Mouse (Mus musculus): ENCODE data around the gene Bpifb9a.
"Not testable (repeated sequence)": the region's sequence is repeated elsewhere in the genome, so short reads cannot be mapped to it uniquely, and the experiment has no call there.

Gene Bpifb9a

DNA sequence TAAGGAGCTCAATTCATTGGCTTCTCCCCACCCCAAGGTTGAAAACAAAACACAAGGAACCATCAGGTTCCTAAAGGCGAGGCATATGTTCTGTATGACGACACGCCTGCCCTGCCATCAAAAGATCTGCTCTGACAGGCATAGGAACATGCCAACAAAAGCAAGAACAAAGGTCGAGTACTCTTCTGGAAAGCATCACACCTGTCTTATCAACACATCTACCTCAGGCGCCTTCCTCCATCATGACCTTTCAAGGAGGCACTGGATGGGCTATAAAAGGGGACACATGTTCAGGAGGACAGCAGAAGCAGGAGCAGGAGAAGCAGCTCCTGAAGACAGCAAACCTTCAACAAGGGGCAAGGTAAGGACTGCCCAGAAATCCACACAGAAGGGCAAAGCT is at the start of gene Bpifb9a:
TSS of gene Bpifb9a (plus strand) at position 301 of the 400 bp plus-strand sequence.
- not testable (repeated sequence) for DNase-seq

DNA sequence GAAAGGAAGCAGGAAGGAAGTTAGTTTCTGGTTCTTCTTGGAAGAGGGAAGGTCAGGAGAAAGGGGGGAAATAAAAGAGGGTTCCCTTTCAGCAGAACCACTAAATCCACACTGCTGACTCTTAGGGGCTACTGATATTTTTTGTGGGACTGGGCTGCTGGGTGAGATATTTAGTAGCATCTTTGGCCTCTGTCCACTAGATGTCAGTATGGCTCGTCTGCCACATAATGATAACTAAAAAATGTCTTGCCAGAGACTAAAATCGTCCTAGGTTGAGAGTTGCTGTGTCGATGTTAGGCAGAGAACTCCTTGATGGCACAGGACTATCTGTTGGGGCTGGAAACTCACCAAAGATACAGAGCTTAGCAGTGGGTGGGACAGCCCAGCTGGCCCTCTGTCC is 48.5 kb upstream of the Bpifb9a start:
- peak; percentile 54 to 69 for DNase-seq

DNA sequence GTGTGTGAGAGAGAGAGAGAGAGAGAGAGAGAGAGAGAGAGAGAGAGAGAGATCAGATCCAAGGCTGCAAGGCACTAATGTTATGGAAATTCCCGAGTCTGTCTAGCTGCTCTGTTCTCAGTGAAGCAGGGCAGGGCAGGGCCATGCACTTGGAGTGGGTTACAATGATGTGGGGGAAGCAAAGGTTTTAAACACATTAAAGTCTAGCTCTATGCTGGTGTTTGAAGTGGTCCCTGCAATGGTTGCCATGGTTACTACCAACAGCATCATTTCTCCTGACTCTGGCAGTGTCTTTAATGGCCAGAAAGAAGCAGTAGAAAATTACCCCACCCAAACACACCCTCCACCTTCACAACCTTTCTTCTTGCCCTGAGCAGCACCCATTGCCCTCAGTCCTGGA is 46.5 kb upstream of the Bpifb9a start:
- no peak for DNase-seq

DNA sequence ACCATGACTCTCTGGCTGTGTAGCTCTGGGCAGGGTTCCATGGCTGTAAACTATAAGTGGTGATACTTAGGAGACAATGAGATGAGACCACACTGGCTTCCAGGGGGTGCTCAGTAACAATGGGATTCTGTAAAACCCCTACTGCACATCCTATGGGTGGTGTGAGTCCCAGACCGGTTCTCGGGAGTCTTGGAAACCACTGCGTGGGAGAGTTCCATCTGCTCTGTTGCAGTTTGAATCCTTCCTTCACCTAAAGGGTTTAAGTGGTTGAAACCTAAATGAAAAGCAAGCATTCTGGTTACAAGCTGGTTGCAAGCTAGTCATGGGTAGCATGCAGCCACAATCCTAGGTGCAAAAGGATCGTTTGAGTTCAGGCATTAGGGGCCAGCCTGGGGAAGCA is 45.8 kb upstream of the Bpifb9a start:
- no peak for DNase-seq

DNA sequence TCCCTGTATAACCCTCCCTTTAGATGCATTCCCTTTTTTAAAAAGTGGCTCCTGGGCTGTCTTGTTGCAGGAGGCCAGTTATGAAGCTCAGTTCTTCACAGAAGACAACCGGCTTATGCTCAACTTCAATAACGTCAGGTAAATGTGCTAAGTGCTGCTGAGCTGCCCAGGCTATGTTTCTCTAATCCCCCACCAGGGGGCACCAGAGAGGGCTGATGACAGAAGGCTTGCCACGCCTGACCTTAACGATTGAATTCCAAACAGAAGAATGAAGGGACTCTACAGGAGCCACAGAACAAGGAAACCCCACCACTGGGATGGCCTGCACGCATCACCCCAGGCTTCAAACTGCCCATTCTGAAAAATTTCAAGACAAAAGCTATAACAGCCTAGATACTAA is 42.5 kb upstream of the Bpifb9a start:
- peak; percentile 93 to 95 for DNase-seq

DNA sequence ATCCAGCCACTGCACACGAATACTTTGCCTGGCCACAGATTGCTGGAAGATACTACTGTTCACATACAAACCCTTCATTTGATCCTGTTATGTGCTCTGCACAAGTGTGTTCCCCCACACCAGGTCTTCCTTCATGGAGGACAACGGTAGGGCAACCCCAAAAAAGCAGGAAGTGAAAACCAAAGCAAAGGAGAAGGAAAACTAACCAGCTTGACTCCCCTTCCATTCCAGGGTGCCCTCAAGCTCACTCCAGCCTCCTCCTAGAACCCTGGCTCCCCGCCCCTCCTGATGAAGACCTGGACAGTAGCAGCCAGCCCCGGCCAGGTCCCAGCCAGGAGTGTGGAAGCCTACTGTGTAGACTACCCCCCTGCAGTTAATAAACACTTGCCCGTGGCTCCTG is 37.7 kb upstream of the Bpifb9a start:
- peak in 1 of 2 experiments; percentile 11 for DNase-seq

DNA sequence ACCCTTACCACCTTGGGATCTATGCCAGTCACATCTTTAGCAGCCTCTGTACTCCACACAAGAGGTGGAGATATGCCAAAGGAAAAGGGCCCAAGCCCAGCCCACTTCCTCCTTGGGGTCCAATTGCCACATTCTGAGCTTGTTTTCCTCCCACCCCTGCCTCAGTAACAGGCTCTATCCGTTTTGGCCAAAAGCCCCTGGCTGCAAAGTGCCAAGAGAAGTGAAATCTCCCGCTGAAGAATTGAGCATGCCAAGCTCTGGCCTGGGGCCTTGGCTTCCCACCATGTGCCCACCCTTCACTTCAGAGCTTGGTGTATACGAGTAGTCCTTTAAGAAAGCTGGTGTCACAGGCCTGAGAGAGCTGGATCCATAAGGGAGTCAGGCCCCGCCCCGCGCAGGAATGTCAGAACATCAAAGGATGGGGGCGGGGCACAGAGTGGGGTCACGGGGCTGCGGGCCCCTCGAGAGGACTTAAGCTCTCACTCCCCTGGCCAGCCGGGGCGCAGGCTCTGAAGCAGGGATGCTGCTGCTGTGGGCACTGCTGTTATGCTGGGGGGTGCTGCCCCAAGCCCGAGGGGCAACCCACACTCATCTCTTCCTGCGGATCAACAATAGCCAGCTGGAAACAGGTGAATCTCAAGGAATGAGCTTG is 34.3 kb upstream of the Bpifb9a start, which contains the start of gene Bpifb5:
TSS of gene Bpifb5 (plus strand) at position 478 of the 652 bp plus-strand sequence.
- peak; percentile 82 to 88 for DNase-seq

DNA sequence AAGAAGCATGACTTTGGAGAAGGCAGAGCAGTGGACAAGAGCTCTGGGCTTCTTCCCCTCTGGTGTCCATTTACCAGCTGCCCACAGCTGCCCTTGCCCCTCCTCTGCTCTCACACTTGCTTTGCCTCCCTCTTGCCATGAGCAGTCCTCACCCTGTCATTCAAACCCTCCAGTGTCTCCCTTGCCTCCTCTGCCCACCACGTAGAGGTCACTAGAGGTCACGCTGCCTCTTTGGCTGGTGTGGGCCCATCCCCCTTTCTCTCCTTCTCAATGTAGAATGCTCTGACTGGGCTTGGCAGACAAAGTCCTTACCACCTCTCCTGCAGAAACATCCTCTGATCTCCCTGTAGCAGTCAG is 33.8 kb upstream of the Bpifb9a start:
- DNase-seq: peak in 1 of 2 experiments; percentile 42

DNA sequence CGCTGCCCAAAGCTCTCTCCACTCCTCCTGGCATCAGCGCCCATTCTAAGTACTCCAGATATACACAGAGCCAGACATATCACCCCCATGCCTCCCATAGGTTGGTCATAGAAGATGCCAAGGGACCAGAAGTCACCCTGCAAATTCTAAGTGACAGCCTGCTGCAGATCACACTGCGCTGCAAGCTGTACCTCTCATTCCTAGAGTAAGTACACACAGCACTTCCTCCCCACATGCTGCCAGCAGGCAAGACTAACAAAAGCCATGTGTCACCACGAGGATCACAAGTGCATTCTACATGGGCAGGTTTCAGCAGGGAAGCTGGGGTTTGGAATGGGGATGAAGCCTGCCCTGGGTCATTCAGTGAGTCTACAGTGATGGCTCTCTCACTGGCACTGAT is 30.7 kb upstream of the Bpifb9a start:
- DNase-seq: peak; percentile 74 to 79

DNA sequence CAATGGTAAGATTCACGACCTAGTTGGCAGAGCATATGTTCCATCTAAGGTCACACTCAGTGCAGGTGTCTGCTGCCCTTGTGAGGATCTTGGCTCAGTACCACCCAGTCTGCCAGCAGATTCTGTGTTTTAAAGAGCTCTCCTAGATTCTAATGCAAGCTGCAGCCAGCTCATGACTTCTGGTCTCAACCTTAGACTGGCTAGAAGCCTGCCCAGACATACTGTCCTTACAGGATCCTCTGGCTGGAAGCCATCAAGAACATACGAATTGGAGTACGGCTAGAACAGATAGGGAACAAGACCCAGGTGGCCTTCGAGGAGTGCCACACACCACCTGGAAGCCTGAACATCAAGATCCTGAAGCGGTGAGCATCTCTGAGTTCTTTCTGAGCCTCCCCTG is 29.8 kb upstream of the Bpifb9a start:
- peak; percentile 72 to 79 for DNase-seq

DNA sequence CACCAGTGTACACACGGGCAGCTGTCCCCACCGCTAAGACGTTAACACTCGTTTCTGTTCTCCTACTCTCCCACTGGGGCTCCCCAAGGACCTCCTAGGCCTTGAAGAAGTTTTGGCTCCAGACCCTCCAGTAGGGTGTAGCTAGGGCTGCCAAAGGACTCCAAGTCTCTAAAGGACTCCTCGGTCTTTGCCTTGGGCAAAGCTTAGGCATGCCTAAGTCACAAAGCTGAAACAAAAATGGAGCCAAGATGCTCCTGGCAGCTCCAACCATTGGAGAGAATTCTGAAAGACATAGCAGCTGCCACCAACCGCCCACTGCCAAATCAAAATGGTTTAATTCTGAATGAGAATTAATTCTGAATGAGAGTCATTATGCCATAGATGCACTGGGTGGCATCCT is 24.2 kb upstream of the Bpifb9a start:
- DNase-seq: peak; percentile 87 to 89

DNA sequence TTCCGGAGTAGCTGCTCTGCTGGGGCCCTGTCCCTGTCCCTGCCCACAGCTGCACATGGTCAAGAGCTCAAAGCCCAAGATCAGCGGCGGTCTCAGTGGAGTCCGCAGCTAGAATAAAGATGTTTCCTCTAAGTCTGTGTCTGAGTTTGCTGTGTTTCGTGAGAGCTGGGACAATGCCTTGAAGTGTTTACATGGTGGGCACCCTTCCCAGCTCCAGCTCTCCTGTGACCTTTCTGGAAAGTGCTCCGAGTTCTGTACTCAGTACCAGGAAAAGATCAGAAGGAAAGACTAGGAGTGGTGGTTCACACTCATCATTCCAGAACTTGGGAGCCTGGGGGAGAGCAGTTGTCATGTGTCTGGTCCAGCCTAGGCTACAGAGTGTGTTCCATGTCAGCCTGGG is 16.9 kb upstream of the Bpifb9a start:
- no peak for DNase-seq

DNA sequence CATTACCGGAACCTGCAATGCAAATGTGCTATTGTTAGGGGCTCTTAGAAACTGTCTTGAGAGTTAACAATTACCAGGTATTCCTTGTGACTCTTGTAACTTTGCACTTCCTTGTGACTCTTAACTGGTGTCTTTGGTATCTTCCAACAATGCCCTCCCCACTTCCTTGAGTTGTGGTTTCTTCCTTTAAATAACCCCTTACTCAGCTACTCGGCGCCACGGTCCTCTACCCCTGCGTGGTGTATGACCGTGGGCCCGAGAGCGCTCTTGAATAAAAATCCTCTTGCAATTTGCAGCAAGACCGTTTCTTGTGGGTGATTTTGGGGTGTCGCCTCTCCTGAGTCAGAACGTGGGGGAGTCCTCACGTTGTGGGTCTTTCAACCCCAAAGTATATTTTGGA is 14.9 kb upstream of the Bpifb9a start:
- not testable (repeated sequence) for DNase-seq

DNA sequence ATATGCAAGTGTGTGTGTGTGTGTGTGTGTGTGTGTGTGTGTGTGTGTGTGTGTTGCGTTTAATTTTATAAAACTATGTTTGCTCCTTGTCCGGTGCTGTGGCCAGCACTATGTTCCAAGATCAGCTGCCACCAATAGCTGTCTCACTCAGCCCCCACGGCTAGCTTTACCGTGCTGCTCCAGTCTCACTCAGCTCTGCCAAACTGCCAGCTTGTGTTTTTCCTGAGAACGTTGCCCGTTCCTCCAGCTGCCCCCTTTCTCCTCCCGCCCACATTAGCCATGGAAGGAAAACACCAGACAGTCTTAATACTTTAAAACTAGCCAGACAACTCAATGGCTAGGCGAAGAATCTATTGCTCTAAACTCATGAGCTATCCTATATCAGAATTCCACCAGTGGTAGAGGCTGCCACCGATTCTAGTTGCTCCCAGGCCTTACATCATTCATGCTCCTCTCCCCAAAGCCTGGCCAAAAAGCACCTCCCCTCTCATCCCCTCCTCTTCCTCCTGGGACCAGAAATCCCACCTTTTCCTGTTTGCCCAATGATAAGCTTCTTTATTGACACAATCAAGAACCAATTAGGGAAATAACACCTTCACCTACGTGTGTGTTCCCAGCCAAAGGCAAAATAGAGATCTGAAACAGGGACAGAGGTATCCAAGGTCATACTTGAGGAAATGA is 14.2 kb upstream of the Bpifb9a start:
- peak; percentile 88 for DNase-seq

DNA sequence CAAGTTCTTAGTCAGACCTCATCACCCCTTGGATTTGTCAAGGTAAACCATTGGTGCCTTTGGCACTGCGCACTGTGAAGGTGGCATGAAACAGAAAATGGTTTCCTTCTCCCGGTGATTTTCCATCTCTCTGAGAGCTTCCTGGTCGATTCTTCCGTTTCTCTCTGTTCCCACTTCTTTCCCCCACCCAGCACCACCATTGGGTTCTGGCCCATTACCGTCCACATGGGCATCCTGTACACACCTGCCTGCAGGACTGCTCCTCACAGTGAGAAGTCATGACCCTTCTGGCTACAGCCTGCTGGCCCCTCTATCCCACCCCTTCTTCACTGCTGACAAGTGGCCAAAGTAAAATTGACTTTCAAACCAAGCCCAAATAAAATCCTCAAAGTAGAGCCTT is 12.3 kb upstream of the Bpifb9a start:
- DNase-seq: no peak

DNA sequence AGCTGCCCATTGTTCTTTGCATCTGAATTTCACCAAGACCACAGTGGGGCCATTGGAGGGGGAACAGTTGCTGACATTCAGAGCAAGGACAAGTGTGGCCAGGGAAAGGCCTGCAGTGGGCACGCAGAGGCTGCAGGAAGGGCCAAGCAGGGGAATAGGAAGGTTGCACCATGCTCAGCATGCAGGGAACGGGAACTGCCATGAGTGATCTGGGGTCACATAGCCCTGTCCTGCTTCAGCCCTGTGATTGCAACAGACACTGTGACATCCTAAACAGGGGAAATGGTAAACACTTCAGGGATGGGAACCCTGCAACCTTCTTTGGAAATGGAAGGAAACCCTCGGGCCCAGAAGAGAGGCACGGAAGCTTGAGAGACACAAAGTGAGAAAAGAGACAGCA is 2.4 kb upstream of the Bpifb9a start:
- DNase-seq: not testable (repeated sequence)

DNA sequence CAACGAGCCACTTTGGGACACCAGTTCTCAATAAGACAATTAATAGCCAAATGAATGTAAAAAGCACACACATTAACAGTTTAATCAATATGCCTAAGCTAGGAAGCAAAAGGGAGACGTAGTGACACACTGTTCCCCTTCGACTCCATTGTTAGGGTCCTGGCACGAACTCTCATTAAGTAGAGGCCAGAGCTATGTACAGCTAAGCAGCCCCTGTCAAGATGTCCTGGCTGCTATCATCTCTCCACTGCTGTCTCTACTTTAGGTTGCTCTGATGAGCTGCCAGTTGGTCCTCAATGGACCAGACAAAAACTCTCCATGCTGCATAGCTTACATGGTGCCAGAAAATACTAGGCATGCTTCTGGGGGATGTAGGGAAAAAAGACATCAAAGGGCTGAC is 1.9 kb upstream of the Bpifb9a start:
- no peak for DNase-seq

DNA sequence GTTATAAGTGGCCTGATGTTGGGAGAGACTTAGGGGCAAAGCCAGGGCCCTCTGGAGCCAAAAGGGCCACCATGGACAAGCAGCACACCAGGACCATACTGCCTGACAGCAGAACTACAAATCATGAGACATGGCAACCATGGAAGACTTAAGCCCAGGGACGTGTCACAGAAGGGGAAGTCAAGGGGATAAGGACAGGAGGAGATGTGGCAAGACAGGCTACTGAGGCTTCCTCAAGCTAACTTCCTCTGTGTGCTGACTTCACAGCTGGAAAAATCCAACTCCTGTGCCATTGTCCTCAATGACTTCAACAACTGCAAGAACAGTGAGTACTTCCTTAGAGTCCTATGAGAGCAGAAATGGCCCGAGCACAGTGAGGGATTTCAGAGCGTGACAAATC is 6.7 kb downstream of the Bpifb9a start:
- DNase-seq: not testable (repeated sequence)

DNA sequence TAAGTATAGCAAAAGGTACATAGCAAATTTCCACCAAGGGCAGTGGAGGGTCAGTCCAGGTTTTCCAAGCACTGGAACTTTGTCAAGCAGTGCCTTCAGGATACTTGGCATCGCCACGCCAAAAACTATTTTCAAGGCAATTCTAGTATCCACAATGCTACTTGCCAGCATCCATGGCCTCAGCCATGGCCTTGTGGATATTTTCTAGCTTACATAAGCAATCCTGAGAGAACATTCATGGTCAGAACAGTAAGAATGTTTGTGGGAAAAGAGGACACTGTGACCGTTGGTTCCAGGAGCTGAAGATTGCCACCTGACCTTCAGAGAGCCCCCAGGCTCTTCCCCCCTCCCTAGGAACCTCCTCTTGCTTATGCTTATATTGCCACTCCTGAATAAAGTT is 34.2 kb downstream of the Bpifb9a start:
- DNase-seq: not testable (repeated sequence)

DNA sequence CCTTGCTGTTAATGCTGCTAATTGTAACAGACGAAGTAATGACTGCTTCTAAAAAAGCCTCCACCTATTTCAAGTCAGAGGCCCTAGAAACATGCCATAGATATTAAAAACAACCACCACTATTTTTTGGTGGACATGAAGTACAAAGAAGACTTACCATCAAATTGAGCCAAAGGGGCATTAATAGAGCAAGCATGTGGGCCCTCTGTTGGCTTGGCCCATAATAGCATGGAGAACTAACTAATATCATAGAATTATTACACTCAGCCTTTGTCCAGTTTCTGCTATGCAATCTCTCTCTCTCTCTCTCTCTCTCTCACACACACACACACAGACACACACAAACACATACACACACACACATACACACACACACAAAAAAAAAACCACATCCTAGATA is 35.2 kb downstream of the Bpifb9a start:
- peak; percentile 43 to 48 for DNase-seq

DNA sequence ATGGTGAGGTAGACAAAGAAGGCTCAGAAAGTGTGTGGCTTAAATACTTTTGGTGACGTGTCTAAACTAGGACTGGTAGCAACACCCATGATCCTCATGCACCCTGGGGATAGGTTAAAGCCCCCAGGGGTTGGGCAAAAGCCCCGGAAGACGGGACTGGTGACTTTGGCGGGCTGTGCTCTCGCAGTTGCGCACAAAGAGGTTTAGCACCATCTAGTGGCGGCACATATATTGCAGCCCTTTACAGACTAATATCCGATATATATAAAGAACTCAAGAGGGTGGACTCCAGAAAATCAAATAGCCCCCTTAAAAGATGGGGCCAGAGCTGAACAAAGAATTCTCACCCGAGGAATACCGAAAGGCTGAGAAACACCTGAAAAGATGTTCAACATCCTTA is 37.1 kb downstream of the Bpifb9a start:
- peak; percentile 74 to 80 for DNase-seq

DNA sequence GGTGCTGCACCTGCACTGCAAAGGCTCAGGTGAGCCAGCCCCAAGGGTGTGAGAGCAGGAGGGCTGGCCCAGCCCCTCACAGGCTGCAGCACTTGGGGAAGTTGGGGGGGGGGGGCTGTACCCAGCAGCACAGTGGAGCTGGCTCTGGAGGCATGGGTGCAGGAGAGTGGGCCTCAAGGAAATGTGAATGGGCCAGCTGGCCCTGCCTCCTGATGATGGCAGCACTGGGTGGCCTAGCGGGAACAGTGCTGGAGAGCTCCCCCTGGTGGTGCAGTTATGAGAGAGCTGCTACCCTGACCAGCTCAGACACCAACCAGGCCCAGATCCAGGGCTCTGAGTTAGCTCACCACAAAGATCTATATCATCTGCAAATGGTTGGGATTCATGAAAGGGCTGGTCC is 42.8 kb downstream of the Bpifb9a start:
- peak; percentile 88 to 90 for DNase-seq

DNA sequence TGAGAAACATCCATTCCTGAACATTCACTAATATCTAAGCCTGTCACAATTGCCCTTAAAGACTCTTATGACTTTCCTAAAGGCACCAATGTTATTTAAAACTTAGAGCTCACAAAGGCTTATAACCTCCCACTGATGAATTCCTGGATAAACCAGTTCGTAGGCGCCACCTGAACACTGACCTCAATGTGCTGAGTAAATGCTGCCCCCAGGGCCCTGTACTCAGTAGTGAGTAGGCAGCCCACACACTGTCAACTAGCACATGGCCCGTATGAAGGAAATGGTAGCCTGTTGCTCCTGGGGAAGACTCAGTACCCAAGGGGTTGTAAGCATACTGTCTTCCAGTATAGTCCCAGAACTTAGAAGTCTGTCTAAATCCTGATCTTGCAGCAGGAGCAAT is 44.1 kb downstream of the Bpifb9a start:
- DNase-seq: no peak

DNA sequence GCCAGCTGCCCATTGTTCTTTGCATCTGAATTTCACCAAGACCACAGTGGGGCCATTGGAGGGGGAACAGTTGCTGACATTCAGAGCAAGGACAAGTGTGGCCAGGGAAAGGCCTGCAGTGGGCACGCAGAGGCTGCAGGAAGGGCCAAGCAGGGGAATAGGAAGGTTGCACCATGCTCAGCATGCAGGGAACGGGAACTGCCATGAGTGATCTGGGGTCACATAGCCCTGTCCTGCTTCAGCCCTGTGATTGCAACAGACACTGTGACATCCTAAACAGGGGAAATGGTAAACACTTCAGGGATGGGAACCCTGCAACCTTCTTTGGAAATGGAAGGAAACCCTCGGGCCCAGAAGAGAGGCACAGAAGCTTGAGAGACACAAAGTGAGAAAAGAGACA is 47.0 kb downstream of the Bpifb9a start:
- not testable (repeated sequence) for DNase-seq

DNA sequence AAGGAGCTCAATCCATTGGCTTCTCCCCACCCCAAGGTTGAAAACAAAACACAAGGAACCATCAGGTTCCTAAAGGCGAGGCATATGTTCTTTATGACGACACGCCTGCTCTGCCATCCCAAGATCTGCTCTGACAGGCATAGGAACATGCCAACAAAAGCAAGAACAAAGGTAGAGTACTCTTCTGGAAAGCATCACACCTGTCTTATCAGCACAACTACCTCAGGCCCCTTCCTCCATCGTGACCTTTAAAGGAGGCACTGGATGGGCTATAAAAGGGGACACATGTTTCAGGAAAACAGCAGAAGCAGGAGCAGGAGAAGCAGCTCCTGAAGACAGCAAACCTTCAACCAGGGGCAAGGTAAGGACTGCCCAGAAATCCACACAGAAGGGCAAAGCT is 49.3 kb downstream of the Bpifb9a start, which contains the start of gene Bpifb9b:
TSS of gene Bpifb9b (plus strand) at position 301 of the 400 bp plus-strand sequence.
- not testable (repeated sequence) for DNase-seq
